Mouse (Mus musculus) CD4-positive, CD25-positive, alpha-beta regulatory T cell, adult 2 months (primary cell): Measurements from ENCODE around the gene Hyal1.

Source experiments
- DNase-seq: peaks from one replicate; pipeline ENCODE4 v3.0.0-alpha.2; 2012; ENCODE audit warnings: low read depth, low spot score

Gene Hyal1

DNA sequence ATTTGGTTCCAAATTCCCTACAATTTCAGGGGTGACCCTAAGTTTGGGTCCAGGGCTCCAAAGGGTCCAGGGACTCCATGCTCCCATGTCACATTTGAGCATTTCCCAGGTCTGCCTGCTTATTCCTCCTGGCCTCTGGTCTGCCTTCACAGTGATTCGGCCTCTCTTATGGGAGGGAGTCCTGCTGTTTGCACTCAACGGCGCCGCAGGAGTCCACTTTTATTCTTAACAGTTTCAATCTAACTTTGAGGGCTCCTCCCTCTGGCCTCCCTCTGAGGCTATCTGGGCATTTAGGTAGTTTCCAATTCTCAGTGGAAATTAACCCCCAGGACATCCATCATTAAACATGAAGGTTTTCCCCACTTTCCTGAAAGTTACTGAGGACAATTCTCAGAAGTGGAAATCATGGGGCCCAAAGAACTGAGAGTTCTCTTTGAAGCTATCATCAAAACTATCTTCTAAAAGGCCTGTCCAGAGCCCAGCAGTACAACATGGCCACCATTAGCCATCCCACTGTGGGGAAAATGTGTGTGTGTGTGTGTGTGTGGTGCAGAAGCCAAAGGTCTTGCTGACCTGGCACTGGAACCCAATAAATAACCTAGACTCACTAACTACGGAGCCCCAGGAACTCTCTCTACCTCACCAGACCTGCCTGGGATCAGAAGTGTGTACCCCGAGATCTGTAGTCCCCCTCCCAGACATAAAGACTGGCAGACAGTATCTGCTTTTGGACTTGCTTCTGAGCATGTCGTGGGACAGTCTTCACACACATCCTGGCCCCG lies 17.7 kb downstream of the Hyal1 start:
- no peak for DNase-seq

DNA sequence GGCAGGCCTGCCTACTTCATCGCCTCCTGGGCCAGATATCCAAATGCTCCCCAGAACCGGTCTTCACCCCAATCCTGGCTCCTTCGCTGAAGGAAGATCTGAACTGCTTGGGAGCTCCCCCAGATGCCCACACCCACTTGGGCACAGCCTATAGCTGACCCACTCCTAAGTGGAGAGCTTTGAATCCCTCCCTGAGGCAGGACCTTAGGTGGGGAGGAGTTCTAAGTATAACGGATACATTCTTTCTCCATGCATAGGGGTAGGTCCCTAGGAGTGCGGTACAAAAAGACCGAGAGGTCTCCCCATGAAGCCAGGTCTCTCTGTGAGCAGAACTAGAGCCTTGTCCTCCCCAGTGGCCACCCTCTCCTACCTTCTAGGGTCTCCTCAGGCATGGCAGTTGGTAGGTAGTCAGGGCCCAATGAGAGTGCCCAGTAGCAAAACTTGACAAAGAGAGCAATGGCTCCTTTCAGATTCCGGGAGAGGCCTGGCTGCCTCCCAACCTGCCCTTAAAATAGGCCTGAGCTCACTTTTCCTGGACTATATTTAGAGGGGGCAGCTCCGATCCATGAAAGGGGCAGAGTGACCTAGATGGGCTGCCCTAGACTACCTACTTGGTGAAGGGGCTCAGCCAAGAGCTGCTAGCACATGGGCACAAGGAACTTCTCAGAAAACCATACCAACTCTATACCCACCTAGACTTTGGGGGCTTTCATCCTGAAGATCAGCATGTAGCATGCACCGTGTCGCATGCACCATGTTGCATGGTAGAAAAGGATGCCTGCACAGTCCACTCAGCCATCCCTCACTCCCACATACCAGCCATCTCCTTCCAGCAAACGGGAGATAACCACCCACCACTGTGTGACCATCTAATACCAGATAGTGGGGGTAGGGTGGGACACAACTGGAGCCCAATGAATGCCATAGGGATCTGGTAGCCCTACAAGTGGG lies 20.2 kb downstream of the Hyal1 start:
- DNase-seq = no peak

DNA sequence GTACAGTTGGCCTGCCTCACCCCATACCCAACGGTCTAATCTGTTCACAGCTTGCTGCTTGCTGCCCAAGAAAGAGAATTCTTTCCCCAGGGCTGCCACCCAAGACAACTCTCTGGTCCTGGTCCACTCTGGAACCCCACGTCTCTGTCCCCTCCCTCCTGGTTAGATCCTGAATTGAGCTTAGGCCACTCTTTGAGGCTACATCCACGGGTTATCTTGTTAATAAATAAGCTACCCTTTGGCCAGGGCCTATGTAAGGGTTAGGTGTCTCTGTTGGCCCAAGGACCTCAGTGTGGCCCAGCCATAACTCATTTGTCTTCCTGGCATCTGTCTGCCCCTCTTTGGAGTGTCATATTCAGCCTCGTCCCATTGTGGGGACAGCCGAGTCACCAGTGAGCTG lies 21.7 kb downstream of the Hyal1 start:
- DNase-seq = no peak

DNA sequence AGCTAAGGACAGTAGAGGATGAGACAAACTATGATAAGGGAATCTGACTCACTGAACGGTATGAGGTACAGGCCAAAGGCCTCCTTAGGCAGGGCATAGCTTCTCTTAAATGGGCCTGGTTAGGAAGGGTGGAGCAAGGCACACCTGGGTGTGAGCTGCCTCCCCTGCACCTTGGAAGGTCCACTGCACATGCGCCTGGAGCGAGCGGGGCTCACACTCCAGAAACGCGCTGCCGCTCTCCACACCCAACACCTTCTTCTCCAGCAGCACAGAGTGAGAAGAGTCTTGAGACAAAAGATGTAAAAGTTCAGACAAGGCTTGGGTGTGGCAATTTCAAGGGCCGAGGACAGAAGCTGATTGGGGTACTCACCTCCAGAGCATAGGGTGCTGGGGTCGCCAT lies 22.7 kb downstream of the Hyal1 start:
- no peak for DNase-seq

DNA sequence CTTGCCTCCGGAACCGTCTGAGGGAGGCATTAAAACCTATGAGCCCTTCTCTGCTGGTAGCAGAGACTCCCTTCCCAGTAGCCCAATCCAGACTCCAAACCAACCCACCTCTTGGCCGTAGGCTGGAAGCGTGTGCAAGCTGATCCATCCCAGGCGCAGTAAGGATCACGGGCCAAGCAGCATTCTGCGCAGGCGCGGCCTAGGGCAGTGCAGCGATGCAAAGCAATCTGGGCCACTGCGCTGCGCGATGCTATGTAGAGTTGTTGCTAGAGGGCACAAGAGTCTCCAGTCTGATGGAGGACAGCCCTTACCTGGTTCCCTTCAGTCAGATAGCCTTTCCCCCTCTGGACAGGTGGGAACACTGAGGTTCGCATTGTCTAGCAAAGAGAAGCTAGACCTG lies 23.1 kb downstream of the Hyal1 start:
- no peak for DNase-seq

DNA sequence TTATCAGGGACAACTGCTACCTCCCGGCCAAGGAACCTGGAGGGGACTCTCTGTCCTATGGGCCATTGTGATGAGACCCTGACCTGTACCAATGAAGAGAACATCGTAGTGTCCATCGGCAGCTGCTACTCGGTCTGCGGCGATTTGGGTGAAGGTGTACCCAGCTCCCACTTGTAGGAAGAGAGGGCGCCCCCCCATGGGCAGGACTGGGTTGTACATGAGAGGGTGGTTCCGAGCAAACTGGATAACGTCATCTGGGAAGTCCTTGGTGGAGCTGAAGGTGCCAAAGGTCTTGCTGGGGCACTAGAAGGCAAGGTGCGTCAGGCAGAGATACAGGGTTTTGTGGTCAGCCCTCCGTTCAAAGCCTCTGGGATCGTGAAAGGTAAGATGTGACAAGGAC lies 24.0 kb downstream of the Hyal1 start:
- peak; percentile 50 for DNase-seq

DNA sequence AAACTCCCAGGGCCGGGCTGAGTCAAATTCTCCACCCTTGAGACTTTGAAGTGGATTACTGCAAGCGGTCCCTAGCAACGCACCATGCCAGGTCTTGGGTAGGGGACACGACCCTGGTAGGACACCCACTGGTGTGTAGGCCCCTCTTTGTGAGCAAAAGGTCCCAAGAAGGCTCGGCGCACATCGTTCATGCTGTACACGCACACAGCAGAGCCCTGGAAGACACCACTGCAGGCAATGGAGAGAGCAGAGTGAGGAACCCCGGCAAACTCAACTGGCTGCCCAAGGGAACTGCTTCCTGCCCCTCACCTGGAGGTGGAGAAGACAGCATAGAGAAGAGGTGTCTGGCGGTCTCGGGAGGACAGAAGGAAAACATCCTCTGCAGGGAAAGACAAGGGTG lies 24.5 kb downstream of the Hyal1 start:
- no peak for DNase-seq

DNA sequence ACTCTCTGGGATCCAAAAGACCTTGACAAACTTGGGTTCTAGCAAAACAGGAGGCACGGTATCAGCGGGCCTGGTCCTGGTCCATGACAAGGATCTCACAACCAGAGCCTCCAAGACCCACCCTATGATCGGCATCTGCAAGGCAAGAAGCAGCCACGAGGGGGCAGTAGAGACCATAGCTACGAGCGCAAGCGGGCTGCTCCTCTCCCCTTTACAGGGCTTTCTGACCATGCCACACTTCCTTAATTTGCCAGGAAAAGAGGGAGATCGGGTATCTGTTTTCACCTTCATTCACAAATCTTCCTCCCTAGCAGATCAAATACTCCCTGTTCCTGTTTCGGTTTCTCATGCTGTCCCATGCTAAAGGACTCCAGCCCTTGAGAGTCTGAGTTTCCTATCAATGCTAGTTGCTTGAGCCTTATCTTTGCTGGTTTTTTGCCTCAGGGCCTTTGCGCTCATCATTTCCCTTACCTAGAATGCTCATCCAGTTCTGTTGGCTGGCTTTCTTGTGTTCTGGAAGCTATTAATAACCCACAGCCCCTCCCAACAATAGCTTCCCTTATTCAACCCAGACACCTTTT lies 25.4 kb downstream of the Hyal1 start:
- peak; percentile 92 for DNase-seq

DNA sequence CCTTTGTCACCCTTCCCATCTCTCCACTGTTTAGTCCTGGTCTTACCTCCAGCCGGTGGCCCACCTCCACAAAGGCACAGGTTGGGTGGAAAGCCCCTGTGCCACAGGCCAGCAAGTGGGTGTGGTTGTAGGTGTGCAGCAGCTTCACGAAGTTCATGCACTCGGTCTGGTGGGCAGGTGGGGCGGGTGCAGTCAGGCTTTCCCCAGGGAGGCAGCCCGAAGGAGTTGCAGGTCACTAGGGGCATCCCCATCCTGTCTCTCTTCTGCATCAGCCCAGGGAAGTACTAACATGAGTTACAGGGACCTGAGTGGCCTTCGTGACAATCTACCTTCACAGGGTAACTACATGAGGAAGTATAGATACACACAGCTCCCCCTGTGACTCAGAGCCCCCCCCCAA lies 26.5 kb downstream of the Hyal1 start:
- no peak for DNase-seq

DNA sequence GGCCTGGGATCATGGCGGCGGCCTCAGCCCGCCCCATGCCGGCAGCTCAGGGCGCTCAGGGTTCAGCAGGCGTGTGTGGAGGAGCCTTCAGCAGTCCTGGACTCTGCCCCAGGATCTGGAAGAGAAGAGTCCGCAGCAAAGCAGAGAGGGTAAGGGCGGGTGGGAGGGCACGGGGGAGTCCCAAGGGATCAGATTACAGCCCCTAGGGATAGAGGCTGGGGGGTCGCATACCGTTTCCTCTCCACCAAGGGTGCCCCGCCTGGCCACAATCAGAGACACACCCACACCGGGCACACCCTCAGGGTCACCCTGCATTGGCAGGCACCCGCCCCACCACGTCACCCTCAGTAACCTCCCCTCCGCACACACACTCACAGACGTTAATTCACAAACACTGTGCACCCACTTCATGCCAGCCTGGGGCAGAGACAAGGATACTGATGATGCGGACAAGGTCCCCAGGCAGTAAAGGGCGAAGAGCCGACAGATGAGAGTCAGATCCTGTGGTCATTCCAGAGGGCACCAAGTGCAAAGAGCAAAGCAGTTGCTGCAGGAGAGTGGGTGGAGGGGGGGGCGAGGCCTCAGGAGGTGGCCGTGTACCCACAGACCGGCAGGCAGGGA lies 28.4 kb downstream of the Hyal1 start:
- DNase-seq = no peak

DNA sequence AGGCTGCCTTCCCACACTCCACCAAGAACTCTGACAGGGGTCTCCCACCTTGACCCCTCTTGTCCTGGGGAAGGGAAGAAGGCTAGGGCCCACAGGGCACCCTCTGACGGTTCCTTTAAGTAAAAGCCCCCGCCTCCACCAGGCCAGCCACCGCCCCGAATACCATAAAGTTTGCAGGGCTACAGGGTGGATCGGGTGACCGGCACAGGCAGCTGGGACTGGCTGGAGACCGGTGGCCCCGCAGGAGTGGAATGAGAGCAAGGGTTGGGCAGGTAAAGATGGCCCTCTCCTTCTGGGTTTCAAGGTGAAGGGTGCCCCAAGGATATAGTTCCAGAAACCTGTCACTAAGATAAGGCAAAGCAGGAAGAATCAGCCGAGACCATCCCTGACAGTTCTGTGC lies 29.9 kb downstream of the Hyal1 start:
- DNase-seq = no peak

DNA sequence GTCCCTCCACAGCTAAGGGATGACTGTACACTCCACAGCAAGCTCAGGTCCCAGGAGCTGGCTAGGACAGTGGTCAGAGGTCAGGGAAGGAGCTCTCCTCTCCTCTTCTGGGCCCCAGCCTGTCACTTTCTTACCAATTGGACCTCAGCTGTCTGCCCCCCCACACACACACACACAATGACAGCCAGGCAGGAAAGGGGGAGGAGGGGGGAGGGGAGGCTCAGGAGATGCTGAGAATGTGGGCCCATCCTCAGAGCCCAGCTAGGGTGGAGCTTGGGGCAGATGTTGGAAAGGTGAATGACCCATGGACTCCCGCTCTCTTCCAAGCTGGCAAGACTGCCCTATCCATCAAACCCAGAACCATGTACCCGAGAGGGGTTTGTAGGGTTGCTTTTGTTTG lies 30.3 kb downstream of the Hyal1 start:
- DNase-seq = no peak

DNA sequence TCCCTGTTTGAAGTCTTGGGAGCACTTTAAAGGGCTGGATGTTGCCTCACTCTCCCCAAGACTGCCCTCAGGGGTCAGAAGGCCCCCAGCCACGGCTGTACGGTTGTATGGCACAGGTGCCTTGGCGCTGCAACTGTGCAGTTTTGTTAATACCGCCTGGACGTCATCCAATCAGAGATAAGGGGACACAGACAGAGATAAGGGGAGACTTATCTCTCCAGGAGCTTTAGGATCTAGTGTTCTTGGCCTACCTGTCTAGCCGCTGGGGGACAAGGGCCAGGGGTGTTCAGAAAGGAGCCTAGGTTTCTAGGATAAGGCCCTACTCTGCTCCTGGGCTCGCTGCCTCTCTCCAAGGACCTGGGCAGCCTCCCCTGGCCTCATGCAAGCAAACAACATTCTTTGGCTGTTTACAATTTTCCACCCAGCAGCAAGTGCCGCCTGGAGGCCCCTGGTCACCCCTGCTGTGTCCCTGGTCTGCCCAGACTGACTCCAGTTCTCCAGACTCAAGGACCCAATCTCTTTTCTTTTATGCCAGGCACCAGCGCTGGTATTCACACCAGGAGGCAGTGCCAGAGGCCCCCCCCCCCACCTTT lies 31.0 kb downstream of the Hyal1 start:
- no peak for DNase-seq

DNA sequence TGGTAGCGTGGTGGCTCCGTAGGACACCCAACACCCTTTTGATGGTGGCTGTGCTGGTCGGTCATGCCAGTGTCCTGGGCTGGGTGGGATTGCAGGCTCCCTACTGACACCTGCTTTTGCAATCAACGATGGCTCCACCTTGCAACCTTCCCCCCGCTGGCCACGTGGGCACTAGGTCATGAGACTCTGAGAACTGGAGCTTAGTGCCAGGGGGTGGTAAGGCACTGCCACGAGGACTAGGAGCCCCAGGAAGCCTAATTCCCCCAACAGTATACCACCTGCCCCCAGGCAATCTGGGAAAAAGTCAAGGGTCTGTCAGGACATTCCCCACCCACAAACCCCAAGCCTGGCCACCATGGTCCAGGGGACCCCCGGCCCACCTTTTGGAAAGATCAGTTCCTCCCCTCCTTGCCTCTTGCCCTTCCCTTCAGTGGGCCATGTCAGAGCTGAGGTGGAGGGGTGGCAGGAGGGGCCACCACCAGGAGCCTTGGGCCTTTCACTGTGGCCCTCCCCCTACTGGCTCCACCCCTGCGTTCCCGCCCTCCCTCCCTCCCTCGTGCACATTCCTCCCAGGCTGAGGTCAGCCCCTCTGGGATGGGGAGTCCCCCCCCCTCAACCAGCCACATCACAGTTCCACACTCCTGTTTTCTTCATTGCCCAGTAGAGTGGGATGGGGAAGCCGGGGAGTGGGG lies 32.2 kb downstream of the Hyal1 start, which contains the start of gene Sema3b:
Gene Sema3b, minus strand, starts transcription at position 489 of the 692 bp plus-strand sequence.
- no peak for DNase-seq

DNA sequence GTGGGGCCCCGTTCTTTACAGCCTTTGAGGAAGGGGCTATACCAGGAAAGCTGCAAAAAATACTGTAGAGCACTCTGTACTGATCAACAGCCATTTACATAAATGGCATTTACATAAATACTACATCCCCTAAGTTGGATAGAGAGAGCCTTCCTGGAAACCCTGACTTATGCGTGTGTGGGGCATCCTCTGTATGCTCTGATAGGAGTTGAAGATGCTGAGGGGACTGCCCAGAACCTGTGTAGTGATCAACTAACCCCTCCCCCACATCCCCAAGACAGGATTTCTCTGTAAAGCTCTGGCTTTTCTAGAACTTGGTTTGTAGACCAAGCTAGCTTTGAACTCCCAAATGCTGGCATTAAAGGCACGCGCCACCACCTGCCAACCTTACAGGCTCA lies 32.7 kb downstream of the Hyal1 start:
- no peak for DNase-seq

DNA sequence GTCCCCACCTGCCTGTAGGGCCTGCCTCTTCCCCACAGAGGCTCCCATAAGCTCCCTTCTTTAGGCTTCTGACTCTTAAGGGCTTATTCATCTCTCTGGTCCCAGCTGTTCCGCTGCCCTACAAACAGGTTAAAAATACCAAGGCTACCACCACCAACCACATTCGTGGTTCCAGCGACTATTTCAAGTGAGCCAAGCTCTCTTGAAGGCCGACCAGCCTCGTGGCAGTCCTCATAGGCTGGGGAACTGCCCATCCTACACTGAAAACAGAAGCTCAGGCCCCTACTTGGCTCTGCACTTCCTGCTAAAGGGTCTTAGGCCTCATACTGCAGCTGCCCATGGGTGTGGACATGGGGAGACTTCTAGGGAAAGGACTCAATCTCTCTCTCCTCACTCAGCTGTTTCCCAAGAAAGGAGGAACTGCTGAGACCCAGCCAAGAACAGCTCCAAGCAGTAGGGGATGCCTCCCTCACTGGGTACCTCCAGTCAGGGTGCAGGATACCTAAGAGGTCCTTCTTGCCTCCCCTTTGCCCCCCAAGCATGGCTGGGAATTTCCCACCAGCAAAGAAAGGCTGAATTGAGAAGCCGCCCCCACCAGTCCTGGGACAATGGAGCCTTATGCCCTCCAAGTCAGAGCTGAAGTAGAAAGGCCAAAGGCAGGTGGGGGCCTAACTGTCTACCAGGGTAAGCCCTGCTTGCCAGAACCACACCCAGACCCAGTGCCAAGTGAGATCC lies 34.9 kb downstream of the Hyal1 start:
- no peak for DNase-seq

DNA sequence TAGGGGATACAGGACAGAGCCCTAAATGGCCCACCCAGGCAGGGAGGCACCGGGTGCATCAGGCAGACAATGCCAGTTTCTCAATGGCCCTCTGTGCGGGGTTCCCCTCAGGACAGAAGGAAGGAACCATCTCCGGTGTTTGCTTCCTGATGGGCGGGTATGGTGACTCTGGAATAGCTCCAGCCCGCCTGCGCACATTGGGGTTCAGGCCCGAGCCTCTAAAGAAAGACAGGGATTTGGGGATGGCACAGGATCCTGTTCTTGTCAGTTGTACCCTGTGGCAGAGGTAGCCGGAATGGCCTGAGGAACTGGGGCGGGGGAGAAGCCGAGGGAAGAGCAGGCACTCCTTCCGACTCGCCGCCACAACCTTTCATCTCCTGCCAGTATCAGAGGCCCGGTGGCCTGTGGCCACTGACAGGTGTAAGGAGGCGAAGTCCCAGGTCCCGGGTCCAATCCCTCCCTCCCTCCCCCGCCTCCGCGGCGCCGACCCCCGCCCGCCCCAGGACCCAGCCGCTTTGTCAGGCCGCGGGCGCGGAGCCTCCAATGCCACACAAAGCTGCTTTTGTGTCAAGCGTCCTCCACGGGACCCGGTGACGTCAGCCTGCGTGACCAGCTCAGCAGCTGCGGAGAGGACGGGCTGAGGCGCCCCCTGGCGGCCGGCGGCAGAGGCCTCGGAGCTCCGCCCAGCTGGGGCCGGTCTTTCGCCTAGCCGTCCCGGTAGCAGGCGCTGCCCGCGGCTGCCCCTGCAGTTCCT lies 35.6 kb downstream of the Hyal1 start:
- peak; percentile 98 for DNase-seq

DNA sequence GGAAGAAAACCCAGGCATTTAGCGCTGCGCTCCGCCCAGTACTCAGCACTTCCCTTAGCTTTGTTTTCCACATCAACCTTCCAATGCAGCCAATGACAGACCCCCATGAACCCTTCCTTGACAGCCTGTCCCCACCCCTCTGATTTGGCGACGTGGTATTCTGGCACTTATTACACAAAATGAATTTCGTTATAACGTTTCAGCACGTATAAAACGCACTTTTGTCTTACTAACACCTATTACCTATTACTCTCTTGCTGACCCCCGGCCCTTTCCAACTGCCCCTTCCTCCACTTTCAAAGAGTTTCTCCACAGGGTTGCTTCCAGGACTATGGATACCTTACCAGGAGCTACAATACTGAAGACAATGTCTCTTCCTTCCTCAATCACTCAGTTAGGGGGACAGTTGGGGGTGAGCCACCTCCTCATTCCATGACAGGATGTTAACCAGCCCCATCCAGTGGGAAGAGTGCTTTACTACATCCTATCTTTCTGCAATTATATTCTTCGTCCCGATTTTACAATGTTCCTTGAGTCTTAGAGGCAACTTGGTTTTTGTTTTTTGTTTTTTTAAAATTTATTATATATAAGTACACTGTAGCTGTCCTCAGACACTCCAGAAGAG lies 36.3 kb downstream of the Hyal1 start:
- DNase-seq = no peak

DNA sequence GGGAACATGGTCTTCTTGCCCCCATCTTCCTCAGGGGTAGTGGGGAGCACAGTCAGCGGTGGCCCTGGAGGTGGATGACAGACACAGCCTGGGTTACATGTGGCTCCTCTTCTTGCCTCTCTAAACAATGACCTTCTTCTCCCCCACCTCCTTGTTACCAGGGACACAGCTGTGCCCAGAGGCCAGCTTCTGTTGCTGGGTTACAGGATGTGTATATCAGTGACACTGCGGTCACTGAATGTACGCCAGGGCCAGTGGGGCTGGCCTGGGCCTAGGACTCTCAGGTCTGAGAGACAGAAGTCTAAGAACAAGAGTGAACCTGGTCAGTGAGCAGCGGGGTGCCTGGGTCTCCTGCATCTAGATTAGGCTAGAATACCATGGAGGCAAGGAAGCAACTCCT lies 38.3 kb downstream of the Hyal1 start:
- DNase-seq = no peak
